Mouse (Mus musculus) forebrain, embryonic 15.5 days (tissue): ENCODE measurements around the gene Lst1. TPM values are rescaled to one million over a fixed set of nuclear protein-coding genes. Genes with fewer than 3 reads are reported as not detected.
A peak's percentile ranks its signal among the peaks of the same experiment; 100 is the strongest.

ENCODE experiments used
- ATAC-seq: fragments of 200-750 bp; cut with Nextera tagmentation; replicated peaks from 2 replicates; pipeline ENCODE4 v1.8.0; 2017; ENCODE audit warnings: mild to moderate bottlenecking, moderate TSS enrichment, moderate library complexity
- H3K27ac ChIP-seq: fragments of 300-500 bp; sonication (generic); replicated peaks from 2 replicates; pipeline ENCODE4 v1.5.1; 2015; ENCODE audit warnings: mild to moderate bottlenecking, inconsistent platforms
- H3K27me3 ChIP-seq: fragments of 300-500 bp; sonication (generic); 2 replicates; pipeline ENCODE4 v1.6.1; 2015; ENCODE audit warnings: inconsistent platforms
- H3K36me3 ChIP-seq: fragments of 300-500 bp; sonication (generic); 2 replicates; pipeline ENCODE4 v1.6.1; 2015; ENCODE audit warnings: mild to moderate bottlenecking, inconsistent platforms
- H3K4me1 ChIP-seq: fragments of 300-500 bp; sonication (generic); 2 replicates; pipeline ENCODE4 v1.6.1; 2015; ENCODE audit warnings: inconsistent platforms
- H3K4me2 ChIP-seq: fragments of 300-500 bp; sonication (generic); replicated peaks from 2 replicates; pipeline ENCODE4 v1.6.1; 2015; ENCODE audit warnings: mild to moderate bottlenecking, inconsistent platforms
- H3K4me3 ChIP-seq: fragments of 300-500 bp; sonication (generic); 2 replicates; pipeline ENCODE4 v1.5.1; 2015; ENCODE audit warnings: mild to moderate bottlenecking, inconsistent platforms
- H3K9ac ChIP-seq: fragments of 300-500 bp; sonication (generic); replicated peaks from 2 replicates; pipeline ENCODE4 v1.6.1; 2015; ENCODE audit warnings: mild to moderate bottlenecking, inconsistent platforms
- H3K9me3 ChIP-seq: fragments of 300-500 bp; sonication (generic); 2 replicates; pipeline ENCODE4 v1.6.1; 2016; ENCODE audit warnings: inconsistent platforms
- WGBS: fragments of 180-500 bp; shearing (Covaris S2); methylation state at CpG from one replicate; pipeline ENCODE4 v1.1.7; 2015; ENCODE audit warnings: mixed read lengths; 5-methylcytosine and 5-hydroxymethylcytosine counted together
- polyA plus RNA-seq: library from polyadenylated mRNA; unstranded; fragments of >200 nt; fragmentation: Nextera tagmentation; extraction: Ambion mirVana; gene quantifications from 2 replicates; pipeline ENCODE4 v1.2.1, GENCODE M21; 2015

The Lst1 gene
- polyA plus RNA-seq, 1 experiment from 2014 or later: 6.8 TPM

- Histone ChIP-seq H3K4me2 (peak overlapping the region; percentile 95), H3K9me3 (no peaks in the 10 kb centered on the region), H3K4me3 (peak overlapping the region; percentile 96), H3K27ac (peak overlapping the region; percentile 99), H3K36me3 (peaks cover 35% of the 10 kb centered on the region), H3K27me3 (no peaks in the 10 kb centered on the region), H3K9ac (peak overlapping the region; percentile 99), H3K4me1 (peaks cover 37% of the 10 kb centered on the region)
- ATAC-seq: no peak
- 12% methylated on average over 8 of the region's 8 CpGs for WGBS
Observed at GRCm38 (mm10) chr17:35163326-35164081, 24.7 kb downstream of the Lst1 start.

GRCm38 (mm10) chr17:35162730-35163129, 25.5 kb downstream of the Lst1 start:
- 39% methylated on average over 12 of the region's 12 CpGs for WGBS
- H3K27ac ChIP-seq: 0 out of 2 replicates have a peak overlapping the region, but pooled peaks have one; percentile 99

GRCm38 (mm10) chr17:35162121-35162520, 26.1 kb downstream of the Lst1 start:
- H3K4me1 ChIP-seq: peaks cover 37% of the 10 kb centered on the region
- peak overlapping the region; percentile 96 for H3K4me3 ChIP-seq
- H3K27ac ChIP-seq: no peak overlapping the region
- ATAC-seq: no peak
- H3K36me3 ChIP-seq: peaks cover 49% of the 10 kb centered on the region
- 69% methylated on average over 14 of the region's 14 CpGs for WGBS
- peak overlapping the region; percentile 99 for H3K9ac ChIP-seq
- no peaks in the 10 kb centered on the region for H3K27me3 ChIP-seq
- no peaks in the 10 kb centered on the region for H3K9me3 ChIP-seq
- peak overlapping the region; percentile 95 for H3K4me2 ChIP-seq

More at GRCm38 (mm10) chr17:35162730-35163129, 25.5 kb downstream of the Lst1 start:
- peak overlapping the region; percentile 96 for H3K4me3 ChIP-seq
- peaks cover 43% of the 10 kb centered on the region for H3K36me3 ChIP-seq
- peak overlapping the region; percentile 99 for H3K9ac ChIP-seq
- ATAC-seq: no peak
- peaks cover 37% of the 10 kb centered on the region for H3K4me1 ChIP-seq
- H3K27me3 ChIP-seq: no peaks in the 10 kb centered on the region
- H3K9me3 ChIP-seq: no peaks in the 10 kb centered on the region
- peak overlapping the region; percentile 95 for H3K4me2 ChIP-seq

- Histone ChIP-seq H3K9me3 (no peaks in the 10 kb centered on the region), H3K27ac (no peak overlapping the region), H3K4me2 (no peak overlapping the region), H3K9ac (no peak overlapping the region), H3K4me3 (no peak overlapping the region; the same call in 1 of the 2 replicates), H3K36me3 (peaks cover 56% of the 10 kb centered on the region), H3K27me3 (no peaks in the 10 kb centered on the region), H3K4me1 (peaks cover 36% of the 10 kb centered on the region)
- WGBS: 86% methylated on average over 11 of the region's 11 CpGs
- no peak for ATAC-seq
Observed at GRCm38 (mm10) chr17:35161421-35161820, 26.8 kb downstream of the Lst1 start.

- Histone ChIP-seq H3K27me3 (no peaks in the 10 kb centered on the region), H3K27ac (no peak overlapping the region), H3K9me3 (no peaks in the 10 kb centered on the region), H3K4me3 (no peak overlapping the region), H3K9ac (no peak overlapping the region), H3K36me3 (peaks cover 74% of the 10 kb centered on the region), H3K4me2 (no peak overlapping the region), H3K4me1 (peaks cover 27% of the 10 kb centered on the region)
- 87% methylated on average over 7 of the region's 7 CpGs for WGBS
- no peak for ATAC-seq
Observed at GRCm38 (mm10) chr17:35159638-35160037, 28.6 kb downstream of the Lst1 start.

GRCm38 (mm10) chr17:35158850-35159593, 29.2 kb downstream of the Lst1 start:
- Histone ChIP-seq H3K27me3 (no peaks in the 10 kb centered on the region), H3K36me3 (peaks cover 80% of the 10 kb centered on the region), H3K4me3 (no peak overlapping the region), H3K9ac (no peak overlapping the region), H3K4me1 (peaks cover 27% of the 10 kb centered on the region), H3K9me3 (no peaks in the 10 kb centered on the region), H3K27ac (no peak overlapping the region), H3K4me2 (no peak overlapping the region)
- no peak for ATAC-seq
- WGBS: 93% methylated on average over 16 of the region's 16 CpGs

GRCm38 (mm10) chr17:35157661-35158175, 30.5 kb downstream of the Lst1 start:
- Histone ChIP-seq H3K4me1 (peaks cover 18% of the 10 kb centered on the region), H3K36me3 (peaks cover 93% of the 10 kb centered on the region), H3K4me2 (no peak overlapping the region), H3K9ac (no peak overlapping the region), H3K9me3 (no peaks in the 10 kb centered on the region), H3K27me3 (no peaks in the 10 kb centered on the region), H3K4me3 (no peak overlapping the region), H3K27ac (no peak overlapping the region)
- ATAC-seq: no peak
- WGBS: 95% methylated on average over 8 of the region's 8 CpGs

- 93% methylated on average over 8 of the region's 8 CpGs for WGBS
- H3K4me1 ChIP-seq: peaks cover 14% of the 10 kb centered on the region
- no peak overlapping the region for H3K9ac ChIP-seq
- no peak overlapping the region for H3K27ac ChIP-seq
- no peak overlapping the region for H3K4me2 ChIP-seq
- no peaks in the 10 kb centered on the region for H3K27me3 ChIP-seq
- peaks cover 98% of the 10 kb centered on the region for H3K36me3 ChIP-seq
- H3K4me3 ChIP-seq: no peak overlapping the region
- no peak for ATAC-seq
- no peaks in the 10 kb centered on the region for H3K9me3 ChIP-seq
Observed at GRCm38 (mm10) chr17:35157254-35157653, 31.0 kb downstream of the Lst1 start.

- H3K27ac ChIP-seq: no peak overlapping the region
- peaks cover 8% of the 10 kb centered on the region for H3K4me1 ChIP-seq
- H3K4me3 ChIP-seq: no peak overlapping the region
- no peaks in the 10 kb centered on the region for H3K9me3 ChIP-seq
- ATAC-seq: no peak
- no peaks in the 10 kb centered on the region for H3K27me3 ChIP-seq
- H3K36me3 ChIP-seq: peaks cover 100% of the 10 kb centered on the region
- WGBS: 90% methylated on average over 33 of the region's 33 CpGs
- no peak overlapping the region for H3K9ac ChIP-seq
- H3K4me2 ChIP-seq: no peak overlapping the region
Observed at GRCm38 (mm10) chr17:35156461-35157200, 31.6 kb downstream of the Lst1 start.

GRCm38 (mm10) chr17:35155451-35155850, 32.8 kb downstream of the Lst1 start:
- ATAC-seq: no peak
- Histone ChIP-seq H3K4me2 (no peak overlapping the region), H3K4me3 (no peak overlapping the region), H3K9ac (no peak overlapping the region), H3K27me3 (no peaks in the 10 kb centered on the region), H3K4me1 (no peaks in the 10 kb centered on the region), H3K36me3 (peaks cover 98% of the 10 kb centered on the region), H3K27ac (no peak overlapping the region), H3K9me3 (no peaks in the 10 kb centered on the region)
- 92% methylated on average over 12 of the region's 12 CpGs for WGBS

- Histone ChIP-seq H3K4me2 (no peak overlapping the region), H3K4me3 (no peak overlapping the region), H3K9me3 (no peaks in the 10 kb centered on the region), H3K4me1 (no peaks in the 10 kb centered on the region), H3K27me3 (no peaks in the 10 kb centered on the region), H3K27ac (no peak overlapping the region), H3K36me3 (peaks cover 98% of the 10 kb centered on the region), H3K9ac (no peak overlapping the region)
- no peak for ATAC-seq
- 85% methylated on average over 7 of the region's 7 CpGs for WGBS
Observed at GRCm38 (mm10) chr17:35154616-35155015, 33.6 kb downstream of the Lst1 start.

GRCm38 (mm10) chr17:35153931-35154330, 34.3 kb downstream of the Lst1 start:
- Histone ChIP-seq H3K4me2 (no peak overlapping the region), H3K27me3 (no peaks in the 10 kb centered on the region), H3K4me3 (no peak overlapping the region), H3K36me3 (peaks cover 98% of the 10 kb centered on the region), H3K27ac (no peak overlapping the region), H3K9ac (no peak overlapping the region), H3K9me3 (no peaks in the 10 kb centered on the region), H3K4me1 (no peaks in the 10 kb centered on the region)
- 94% methylated on average over 4 of the region's 4 CpGs for WGBS
- ATAC-seq: no peak
